Mouse (Mus musculus): ENCODE data around the gene Chid1. TPM values are rescaled to one million over a fixed set of nuclear protein-coding genes. Genes with fewer than 3 reads are reported as not detected.
A peak's percentile ranks its signal among the peaks of the same experiment; 100 is the strongest.

Chid1 gene
- total and polyA plus RNA-seq, 2 experiments, result 24.2 to 45.1 TPM

DNA sequence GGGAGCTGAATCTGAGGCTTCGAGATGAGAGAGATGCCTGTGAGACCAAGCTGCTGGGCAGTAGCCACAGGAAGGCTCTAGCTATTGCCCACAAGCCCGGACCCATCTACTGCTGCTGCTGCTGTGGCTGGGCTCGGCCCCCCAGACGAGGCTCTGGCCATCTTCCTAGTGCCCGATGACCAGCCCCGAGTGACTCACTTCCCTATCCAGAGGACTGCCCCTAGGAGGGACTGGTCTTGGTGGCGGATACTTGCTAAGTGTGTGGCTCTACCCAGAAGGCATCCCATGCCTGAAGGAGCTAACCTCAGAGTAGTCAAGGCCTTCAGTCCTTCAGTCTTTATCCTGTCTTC lies 73.6 kb downstream of the Chid1 start:
- no peak overlapping the region for H3K4me3 ChIP-seq (ENCODE audit: insufficient read depth, low read depth, low read length)
- H3K9ac ChIP-seq (ENCODE audit: low read depth, low read length), result no peak overlapping the region
- no peak for DNase-seq (ENCODE audit: extremely low read depth, low read depth, low spot score)
- peaks cover 2% of the 10 kb centered on the region; the same call in 1 of the 2 replicates for H3K36me3 ChIP-seq (ENCODE audit: control insufficient read depth, insufficient read depth, low read length)
- no peaks in the 10 kb centered on the region for H3K27me3 ChIP-seq (ENCODE audit: control insufficient read depth, insufficient read depth, low read length)
- H3K27ac ChIP-seq (replicated peaks; ENCODE audit: insufficient read depth, low read depth, low read length), result no peak overlapping the region
- H3K4me1 ChIP-seq (ENCODE audit: control insufficient read depth, insufficient read depth, low read length), result peaks cover 18% of the 10 kb centered on the region
- TF ChIP-seq CTCF (IDR thresholded peaks at IDR 0.05; ENCODE audit: low read depth, low read length), result no peak
- no peak for TF ChIP-seq POLR2A (IDR thresholded peaks at IDR 0.05; ENCODE audit: extremely low read depth, insufficient read depth, low read length)
- 0 out of 2 replicates have a peak, but pooled peaks cover 6% of the 10 kb centered on the region for H3K79me2 ChIP-seq (ENCODE audit: control insufficient read depth, insufficient read depth, low read length)
- WGBS, result 77% methylated on average over 7 of the region's 7 CpGs

DNA sequence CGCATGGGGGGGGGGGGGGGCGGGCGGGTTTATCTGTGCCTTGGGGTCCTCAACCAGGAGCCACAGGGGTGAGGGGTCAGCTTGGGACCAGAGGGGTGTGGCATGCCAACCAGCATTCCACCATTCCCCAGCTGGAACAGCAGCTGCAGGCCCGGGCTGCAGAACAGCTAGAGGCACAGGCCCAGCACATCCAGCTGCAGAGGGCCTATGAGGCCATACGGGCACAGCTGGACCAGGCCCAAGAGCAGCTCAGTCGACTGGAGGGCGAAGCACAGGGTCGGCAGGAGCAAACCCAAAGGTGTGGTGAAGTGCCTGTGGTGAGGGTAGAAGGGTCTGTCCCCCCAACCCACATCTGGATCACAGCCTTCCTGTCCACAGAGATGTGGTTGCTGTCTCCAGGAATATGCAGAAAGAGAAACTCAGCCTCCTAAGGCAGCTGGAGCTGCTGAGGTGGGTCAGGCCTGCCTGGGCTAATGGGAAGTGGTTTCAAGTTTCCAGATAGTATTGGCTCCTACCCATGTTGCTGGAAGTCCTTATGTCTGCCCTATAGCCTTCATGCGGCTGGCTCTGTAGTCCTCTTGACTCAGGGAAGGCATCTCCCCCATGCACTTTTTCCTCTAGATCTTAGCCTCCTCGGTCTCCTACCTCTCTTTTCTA lies 74.1 kb downstream of the Chid1 start:
- H3K4me1 ChIP-seq (ENCODE audit: control insufficient read depth, insufficient read depth, low read length), result peaks cover 18% of the 10 kb centered on the region
- TF ChIP-seq CTCF (IDR thresholded peaks at IDR 0.05; ENCODE audit: low read depth, low read length) (no peak), POLR2A (IDR thresholded peaks at IDR 0.05; ENCODE audit: extremely low read depth, insufficient read depth, low read length) (no peak)
- no peak for DNase-seq (ENCODE audit: extremely low read depth, low read depth, low spot score)
- peaks cover under 1% of the 10 kb centered on the region; the same call in 1 of the 2 replicates for H3K36me3 ChIP-seq (ENCODE audit: control insufficient read depth, insufficient read depth, low read length)
- no peaks in the 10 kb centered on the region for H3K27me3 ChIP-seq (ENCODE audit: control insufficient read depth, insufficient read depth, low read length)
- H3K4me3 ChIP-seq (ENCODE audit: insufficient read depth, low read depth, low read length), result no peak overlapping the region
- no peak overlapping the region for H3K27ac ChIP-seq (replicated peaks; ENCODE audit: insufficient read depth, low read depth, low read length)
- whole genome bisulfite sequencing, result 57% methylated on average over 10 of the region's 10 CpGs
- H3K9ac ChIP-seq (ENCODE audit: low read depth, low read length), result peak overlapping the region; percentile 13; the same call in 1 of the 2 replicates
- 0 out of 2 replicates have a peak, but pooled peaks cover 6% of the 10 kb centered on the region for H3K79me2 ChIP-seq (ENCODE audit: control insufficient read depth, insufficient read depth, low read length)

DNA sequence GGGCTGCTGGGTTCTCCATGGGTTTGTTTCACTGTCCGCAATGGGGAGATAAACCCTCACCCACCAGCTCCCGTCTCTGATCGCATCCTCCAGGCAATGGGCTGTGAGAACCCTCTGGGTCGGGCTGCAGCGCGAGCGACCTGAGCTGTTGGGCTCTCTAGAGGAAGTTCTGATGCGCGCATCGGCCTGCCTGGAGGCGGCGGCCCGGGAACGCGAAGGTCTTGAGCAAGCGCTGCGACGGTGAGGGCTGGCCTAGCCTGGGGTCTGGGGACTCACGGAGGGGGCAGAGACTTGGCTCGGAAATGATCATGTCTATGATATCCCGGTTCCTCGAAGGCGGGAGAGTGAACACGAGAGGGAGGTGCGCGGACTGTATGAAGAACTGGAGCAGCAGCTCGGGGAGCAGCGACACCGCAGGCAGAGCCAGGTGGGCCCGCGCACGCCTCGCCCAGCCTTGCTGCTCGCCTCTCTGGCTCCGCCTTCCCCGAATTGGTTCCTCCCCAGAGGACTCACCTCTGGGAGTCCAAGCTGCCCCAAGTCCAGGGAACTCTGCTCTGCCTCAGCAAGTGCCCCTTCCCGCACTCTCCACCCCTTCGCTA lies 75.0 kb downstream of the Chid1 start:
- 30% methylated on average over 38 of the region's 38 CpGs for WGBS
- Histone ChIP-seq H3K4me1 (ENCODE audit: control insufficient read depth, insufficient read depth, low read length) (peaks cover 18% of the 10 kb centered on the region), H3K27ac (replicated peaks; ENCODE audit: insufficient read depth, low read depth, low read length) (peak overlapping the region; percentile 38), H3K27me3 (ENCODE audit: control insufficient read depth, insufficient read depth, low read length) (no peaks in the 10 kb centered on the region), H3K79me2 (ENCODE audit: control insufficient read depth, insufficient read depth, low read length) (no peaks in the 10 kb centered on the region), H3K4me3 (ENCODE audit: insufficient read depth, low read depth, low read length) (peak overlapping the region; percentile 48), H3K9ac (ENCODE audit: low read depth, low read length) (peak overlapping the region; percentile 39), H3K36me3 (ENCODE audit: control insufficient read depth, insufficient read depth, low read length) (peaks cover 2% of the 10 kb centered on the region; the same call in 1 of the 2 replicates)
- TF ChIP-seq CTCF (IDR thresholded peaks at IDR 0.05; ENCODE audit: low read depth, low read length), result no peak
- TF ChIP-seq POLR2A (IDR thresholded peaks at IDR 0.05; ENCODE audit: extremely low read depth, insufficient read depth, low read length), result no peak
- DNase-seq (ENCODE audit: extremely low read depth, low read depth, low spot score), result no peak

DNA sequence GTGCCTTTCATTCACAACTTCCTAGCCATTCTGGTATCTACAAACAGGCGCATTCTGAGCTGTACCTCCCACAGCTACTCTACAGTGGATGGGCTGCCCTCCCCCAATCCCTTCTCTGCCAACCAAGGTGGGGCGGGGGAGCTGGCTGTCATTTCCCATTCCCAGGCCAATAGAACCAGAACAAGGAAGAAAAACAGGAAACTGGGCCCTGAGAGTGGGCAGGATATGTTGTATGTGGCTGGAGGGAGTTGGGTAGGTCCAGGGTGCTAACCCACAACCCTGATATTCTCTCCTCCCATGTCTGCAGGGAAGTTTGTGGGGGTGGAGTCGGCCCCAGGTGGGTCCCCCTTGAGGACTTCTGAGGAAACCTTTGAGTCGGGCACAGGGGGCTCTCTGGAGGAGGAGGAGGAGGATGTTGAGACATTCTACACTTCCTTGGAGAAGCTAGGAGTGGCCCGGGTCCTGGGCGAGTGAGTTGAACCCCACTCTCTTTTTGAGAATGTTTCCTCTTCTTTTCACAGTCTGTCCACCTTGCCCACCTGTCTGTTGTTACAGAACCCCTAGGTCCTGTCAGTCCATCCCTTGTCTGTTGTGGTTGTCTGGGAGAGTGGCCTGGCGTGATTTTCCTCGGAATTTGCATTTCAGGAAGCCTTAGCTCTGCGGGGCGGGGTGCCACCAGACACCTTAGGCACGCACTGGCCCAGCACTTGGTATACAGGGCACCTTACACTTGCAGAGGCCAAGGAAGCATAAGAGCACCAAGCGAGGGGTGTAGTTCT lies 75.6 kb downstream of the Chid1 start:
- H3K36me3 ChIP-seq (ENCODE audit: control insufficient read depth, insufficient read depth, low read length), result peaks cover 4% of the 10 kb centered on the region; the same call in 1 of the 2 replicates
- H3K4me3 ChIP-seq (ENCODE audit: insufficient read depth, low read depth, low read length), result peak overlapping the region; percentile 48
- H3K79me2 ChIP-seq (ENCODE audit: control insufficient read depth, insufficient read depth, low read length), result no peaks in the 10 kb centered on the region
- H3K27ac ChIP-seq (replicated peaks; ENCODE audit: insufficient read depth, low read depth, low read length), result peak overlapping the region; percentile 38
- no peak for DNase-seq (ENCODE audit: extremely low read depth, low read depth, low spot score)
- no peaks in the 10 kb centered on the region for H3K27me3 ChIP-seq (ENCODE audit: control insufficient read depth, insufficient read depth, low read length)
- H3K9ac ChIP-seq (ENCODE audit: low read depth, low read length), result peak overlapping the region; percentile 39
- no peak for TF ChIP-seq CTCF (IDR thresholded peaks at IDR 0.05; ENCODE audit: low read depth, low read length)
- H3K4me1 ChIP-seq (ENCODE audit: control insufficient read depth, insufficient read depth, low read length), result peaks cover 14% of the 10 kb centered on the region
- WGBS, result 65% methylated on average over 12 of the region's 12 CpGs

DNA sequence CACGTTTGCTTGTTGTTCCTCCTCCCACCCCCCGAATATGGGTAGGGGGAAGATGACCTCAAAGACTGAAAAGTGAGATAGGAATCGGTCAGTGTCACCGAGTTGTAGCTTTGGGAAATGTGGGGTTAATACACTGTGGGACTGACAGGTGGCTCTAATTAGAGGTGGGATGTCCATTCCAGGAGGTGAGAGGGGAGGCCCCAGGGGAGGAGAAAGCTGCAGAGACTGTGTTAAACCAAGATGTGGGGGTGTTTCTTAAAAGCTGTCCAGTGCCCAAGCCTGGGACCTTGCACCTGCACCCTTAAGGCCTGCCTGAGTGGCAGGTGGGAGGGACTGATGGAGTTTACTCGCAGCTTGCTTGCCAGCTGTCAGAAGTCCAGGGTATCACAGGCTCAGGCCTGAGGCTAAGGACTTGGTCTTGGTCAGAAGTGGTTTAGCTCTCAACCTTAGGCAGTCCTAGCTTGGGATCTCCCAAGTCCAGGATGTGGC lies 77.3 kb downstream of the Chid1 start:
- Histone ChIP-seq H3K27ac (replicated peaks; ENCODE audit: insufficient read depth, low read depth, low read length) (peak overlapping the region; percentile 45), H3K9ac (ENCODE audit: low read depth, low read length) (peak overlapping the region; percentile 70), H3K4me1 (ENCODE audit: control insufficient read depth, insufficient read depth, low read length) (peaks cover 13% of the 10 kb centered on the region), H3K36me3 (ENCODE audit: control insufficient read depth, insufficient read depth, low read length) (peaks cover 17% of the 10 kb centered on the region; the same call in 1 of the 2 replicates), H3K4me3 (ENCODE audit: insufficient read depth, low read depth, low read length) (peak overlapping the region; percentile 68), H3K79me2 (ENCODE audit: control insufficient read depth, insufficient read depth, low read length) (peaks cover 1% of the 10 kb centered on the region; the same call in 1 of the 2 replicates), H3K27me3 (ENCODE audit: control insufficient read depth, insufficient read depth, low read length) (no peaks in the 10 kb centered on the region)
- WGBS, result 13% methylated on average over 5 of the region's 5 CpGs
- TF ChIP-seq CTCF (IDR thresholded peaks at IDR 0.05; ENCODE audit: low read depth, low read length) (no peak), POLR2A (IDR thresholded peaks at IDR 0.05; ENCODE audit: extremely low read depth, insufficient read depth, low read length) (no peak)
- DNase-seq (ENCODE audit: extremely low read depth, low read depth, low spot score), result peak; percentile 76
